Mouse (Mus musculus): ENCODE measurements around the gene Gm4070. TPM values are rescaled to one million over a fixed set of nuclear protein-coding genes. Genes with fewer than 3 reads are reported as not detected.

Gm4070 gene
- polyA plus RNA-seq, 1 experiment from 2014 or later = 0.53 TPM

Other genes starting within 250 kb of the Gm4070 start
- gene Ilk, start 217.4 kb downstream of the Gm4070 start, polyA plus RNA-seq (2015; fragmentation: Nextera tagmentation; extraction: Ambion mirVana) = 173 and 178 TPM in 2 replicates
- 12.7 and 15.0 TPM in 2 replicates for gene Rrp8, start 216.6 kb downstream of the Gm4070 start, polyA plus RNA-seq (2015; fragmentation: Nextera tagmentation; extraction: Ambion mirVana)
- 164 and 168 TPM in 2 replicates for gene Taf10, start 209.6 kb downstream of the Gm4070 start, polyA plus RNA-seq (2015; fragmentation: Nextera tagmentation; extraction: Ambion mirVana)
- 176 and 184 TPM in 2 replicates for gene Tpp1, start 201.7 kb downstream of the Gm4070 start, polyA plus RNA-seq (2015; fragmentation: Nextera tagmentation; extraction: Ambion mirVana)
- 2.2 and 2.4 TPM in 2 replicates for gene Dchs1, start 166.3 kb downstream of the Gm4070 start, polyA plus RNA-seq (2015; fragmentation: Nextera tagmentation; extraction: Ambion mirVana)
- gene Mrpl17, start 142.9 kb downstream of the Gm4070 start, polyA plus RNA-seq (2015; fragmentation: Nextera tagmentation; extraction: Ambion mirVana) = 255 and 275 TPM in 2 replicates

Data from intestine, postnatal 0 days (tissue).